In genomic region chr17:11209063-11209462, GRCm38 (mm10) we compare ENCODE assay signal across 8 mouse cellular contexts.
DNase-seq lines count a peak whose midpoint lies in the region; ATAC-seq and TF ChIP-seq lines count a peak whose summit lies in the region.
"Not testable (repeated sequence)": the region's sequence is repeated elsewhere in the genome, so short reads cannot be mapped to it uniquely, and the experiment has no call there.

No protein-coding gene starts in this region.

- ATAC-seq in Patski, result peak; percentile 96
- 0 out of 2 replicates have a peak, but pooled peaks have one; percentile 16 for ATAC-seq in lung, postnatal 0 days

- not testable (repeated sequence) for TF ChIP-seq EP300 in lung, postnatal 0 days (IDR thresholded peaks at IDR 0.05)

- H3K9me3 ChIP-seq in lung, postnatal 0 days (ENCODE audit: low read length), result not testable (repeated sequence)

- H3K27me3 ChIP-seq in Patski; lung, postnatal 0 days (replicated peaks; ENCODE audit: insufficient read depth, low read length): not testable (repeated sequence)

- H3K9ac ChIP-seq in lung, postnatal 0 days (replicated peaks; ENCODE audit: low read depth), result not testable (repeated sequence)

- in situ Hi-C loops in Patski (cut with MboI; ENCODE audit: low pct_unique_long_range_greater_than_20kb), result not testable (repeated sequence)

- not testable (repeated sequence) for H3K4me1 ChIP-seq in lung, postnatal 0 days (ENCODE audit: insufficient read depth, low read depth, low read length)

- TF ChIP-seq CTCF in Patski (IDR thresholded peaks at IDR 0.05); lung, postnatal 0 days (IDR thresholded peaks at IDR 0.05): not testable (repeated sequence)

- not testable (repeated sequence) for H3K27ac ChIP-seq in lung, postnatal 0 days (ENCODE audit: low read length)

- CTCF ChIA-PET in Patski (lab: Charles Lee), result not testable (repeated sequence)

- WGBS in lung, postnatal 0 days, result 78% methylated on average over 4 of the region's 4 CpGs

- not testable (repeated sequence) for H3K4me2 ChIP-seq in lung, postnatal 0 days (replicated peaks; ENCODE audit: low read depth, low read length)

- peak; percentile 42 for DNase-seq in 3134 (ENCODE audit: extremely low read depth, insufficient read length, low spot score)
- peak; percentile 66 for DNase-seq in Patski (ENCODE audit: low read depth, low spot score)
- DNase-seq in adrenal gland, postnatal 14 days, result peak; percentile 65
- DNase-seq in fibroblast of lung, adult 2 months (ENCODE audit: low read depth), result peak; percentile 33
- DNase-seq in gastrocnemius, postnatal 25 days, result peak; percentile 8
- peak; percentile 11 for DNase-seq in heart, postnatal 4 days
- peak; percentile 16 for DNase-seq in lung, postnatal 0 days (ENCODE audit: low spot score)
- DNase-seq in skeletal muscle tissue, adult 2 months (ENCODE audit: low read depth, low spot score), result peak; percentile 37

- not testable (repeated sequence) for H3K4me3 ChIP-seq in lung, postnatal 0 days (ENCODE audit: low read depth, low read length)

- POLR2A ChIA-PET in Patski (lab: Charles Lee), result not testable (repeated sequence)

- H3K36me3 ChIP-seq in lung, postnatal 0 days (ENCODE audit: insufficient read depth, low read length), result not testable (repeated sequence)

Comparison
In these comparisons a context has a peak if more than half of its experiments do, and no peak if none do; other contexts are left out.
1. DNase-seq: peak in every context shown above with its lines; median percentile 66 in Patski; 65 in adrenal gland, postnatal 14 days; 42 in 3134; 37 in skeletal muscle tissue, adult 2 months; 33 in fibroblast of lung, adult 2 months; 16 in lung, postnatal 0 days; 11 in heart, postnatal 4 days; 8 in gastrocnemius, postnatal 25 days.